Mouse (Mus musculus) hindlimb bud, embryonic 11.5 days (tissue): Measurements from ENCODE around the gene Tmem170.
"Not testable (repeated sequence)": the region's sequence is repeated elsewhere in the genome, so short reads cannot be mapped to it uniquely, and the experiment has no call there.

Experiments used
- DNase-seq: peaks from one replicate; pipeline ENCODE4 v3.0.0-alpha.2; 2012; ENCODE audit warnings: low read depth, low spot score; ENCODE audit errors: extremely low spot score

The Tmem170 gene

GRCm38 (mm10) chr8:111877711-111878110 lies 1.2 kb upstream of the Tmem170 start:
- DNase-seq = no peak

- no peak for DNase-seq
Measured at GRCm38 (mm10) chr8:111875758-111876157, 792 bp downstream of the Tmem170 start.

- no peak for DNase-seq
Measured at GRCm38 (mm10) chr8:111871278-111871677, 5.3 kb downstream of the Tmem170 start.

- no peak for DNase-seq
Measured at GRCm38 (mm10) chr8:111870379-111870778, 6.2 kb downstream of the Tmem170 start.

GRCm38 (mm10) chr8:111868664-111869063 lies 7.9 kb downstream of the Tmem170 start:
- no peak for DNase-seq

- no peak for DNase-seq
Measured at GRCm38 (mm10) chr8:111865857-111866256, 10.7 kb downstream of the Tmem170 start.

- no peak for DNase-seq
Measured at GRCm38 (mm10) chr8:111865130-111865852, 11.3 kb downstream of the Tmem170 start.

GRCm38 (mm10) chr8:111864648-111865047 lies 11.9 kb downstream of the Tmem170 start:
- DNase-seq = no peak

GRCm38 (mm10) chr8:111863280-111863679 lies 13.3 kb downstream of the Tmem170 start:
- no peak for DNase-seq

GRCm38 (mm10) chr8:111855977-111856376 lies 20.6 kb downstream of the Tmem170 start:
- DNase-seq = no peak

- peak; percentile 95 for DNase-seq
Measured at GRCm38 (mm10) chr8:111853861-111854501, 22.6 kb downstream of the Tmem170 start, which contains the start of gene Cfdp1. Gene Cfdp1, minus strand, starts transcription at chr8:111854291.

GRCm38 (mm10) chr8:111853219-111853618 lies 23.3 kb downstream of the Tmem170 start:
- not testable (repeated sequence) for DNase-seq

GRCm38 (mm10) chr8:111846746-111847145 lies 29.8 kb downstream of the Tmem170 start:
- DNase-seq = no peak

GRCm38 (mm10) chr8:111835540-111835939 lies 41.0 kb downstream of the Tmem170 start:
- DNase-seq = no peak

- no peak for DNase-seq
Measured at GRCm38 (mm10) chr8:111834011-111834410, 42.5 kb downstream of the Tmem170 start.

GRCm38 (mm10) chr8:111832983-111833382 lies 43.6 kb downstream of the Tmem170 start:
- DNase-seq = no peak

GRCm38 (mm10) chr8:111831996-111832395 lies 44.6 kb downstream of the Tmem170 start:
- DNase-seq = no peak

- DNase-seq = no peak
Measured at GRCm38 (mm10) chr8:111828595-111828994, 48.0 kb downstream of the Tmem170 start.

GRCm38 (mm10) chr8:111825219-111825618 lies 51.3 kb downstream of the Tmem170 start:
- DNase-seq = no peak

GRCm38 (mm10) chr8:111824334-111824733 lies 52.2 kb downstream of the Tmem170 start:
- DNase-seq = no peak

GRCm38 (mm10) chr8:111821199-111821598 lies 55.4 kb downstream of the Tmem170 start:
- no peak for DNase-seq

GRCm38 (mm10) chr8:111820691-111821090 lies 55.9 kb downstream of the Tmem170 start:
- DNase-seq = no peak
